Mouse (Mus musculus): ENCODE results near the gene Lrrc25. TPM values are rescaled to one million over a fixed set of nuclear protein-coding genes. Genes with fewer than 3 reads are reported as not detected.

Gene Lrrc25
- polyA plus RNA-seq, 1 experiment from 2014 or later, result 0.20 TPM

Other genes starting within 250 kb of the Lrrc25 start
- gene Comp, start 242.6 kb upstream of the Lrrc25 start, polyA plus RNA-seq (2014; fragmentation: Nextera tagmentation; extraction: Ambion mirVana), result 0.20 and 0.41 TPM in 2 replicates
- 48.2 and 55.9 TPM in 2 replicates for gene Crtc1, start 176.6 kb upstream of the Lrrc25 start, polyA plus RNA-seq (2014; fragmentation: Nextera tagmentation; extraction: Ambion mirVana)
- 29.4 and 30.1 TPM in 2 replicates for gene Klhl26, start 139.2 kb upstream of the Lrrc25 start, polyA plus RNA-seq (2014; fragmentation: Nextera tagmentation; extraction: Ambion mirVana)
- 144 and 200 TPM in 2 replicates for gene Tmem59l, start 128.8 kb upstream of the Lrrc25 start, polyA plus RNA-seq (2014; fragmentation: Nextera tagmentation; extraction: Ambion mirVana)
- gene Crlf1, start 123.0 kb upstream of the Lrrc25 start, polyA plus RNA-seq (2014; fragmentation: Nextera tagmentation; extraction: Ambion mirVana), result 5.3 and 10.0 TPM in 2 replicates
- gene Rex1bd, start 109.4 kb upstream of the Lrrc25 start, polyA plus RNA-seq (2014; fragmentation: Nextera tagmentation; extraction: Ambion mirVana), result 152 and 172 TPM in 2 replicates
- gene Uba52, start 105.4 kb upstream of the Lrrc25 start, polyA plus RNA-seq (2014; fragmentation: Nextera tagmentation; extraction: Ambion mirVana), result 734 and 750 TPM in 2 replicates
- 303 and 336 TPM in 2 replicates for gene Fkbp8, start 88.4 kb upstream of the Lrrc25 start, polyA plus RNA-seq (2014; fragmentation: Nextera tagmentation; extraction: Ambion mirVana)
- gene Kxd1, start 88.2 kb upstream of the Lrrc25 start, polyA plus RNA-seq (2014; fragmentation: Nextera tagmentation; extraction: Ambion mirVana), result 50.2 and 51.9 TPM in 2 replicates
- 16.7 and 17.8 TPM in 2 replicates for gene Ell, start 76.7 kb upstream of the Lrrc25 start, polyA plus RNA-seq (2014; fragmentation: Nextera tagmentation; extraction: Ambion mirVana)
- gene Isyna1, start 21.8 kb upstream of the Lrrc25 start, polyA plus RNA-seq (2014; fragmentation: Nextera tagmentation; extraction: Ambion mirVana), result 65.5 and 73.3 TPM in 2 replicates
- 163 and 240 TPM in 2 replicates for gene Ssbp4, start 7.3 kb upstream of the Lrrc25 start, polyA plus RNA-seq (2014; fragmentation: Nextera tagmentation; extraction: Ambion mirVana)
- 0.54 TPM in 1 of 2 replicates, not detected in the other for gene Gdf15, start 16.3 kb downstream of the Lrrc25 start, polyA plus RNA-seq (2014; fragmentation: Nextera tagmentation; extraction: Ambion mirVana)
- gene Pgpep1, start 44.2 kb downstream of the Lrrc25 start, polyA plus RNA-seq (2014; fragmentation: Nextera tagmentation; extraction: Ambion mirVana), result 74.5 and 85.2 TPM in 2 replicates
- 193 and 194 TPM in 2 replicates for gene Lsm4, start 57.1 kb downstream of the Lrrc25 start, polyA plus RNA-seq (2014; fragmentation: Nextera tagmentation; extraction: Ambion mirVana)
- gene Jund, start 82.8 kb downstream of the Lrrc25 start, polyA plus RNA-seq (2014; fragmentation: Nextera tagmentation; extraction: Ambion mirVana), result 115 and 119 TPM in 2 replicates
- gene Iqcn, start 87.3 kb downstream of the Lrrc25 start, polyA plus RNA-seq (2014; fragmentation: Nextera tagmentation; extraction: Ambion mirVana), result 0.13 TPM in 1 of 2 replicates, not detected in the other
- not detected in 2 replicates for gene Gm3336, start 102.4 kb downstream of the Lrrc25 start, polyA plus RNA-seq (2014; fragmentation: Nextera tagmentation; extraction: Ambion mirVana)
- 0.10 and 0.27 TPM in 2 replicates for gene Pde4c, start 107.6 kb downstream of the Lrrc25 start, polyA plus RNA-seq (2014; fragmentation: Nextera tagmentation; extraction: Ambion mirVana)
- 570 and 690 TPM in 2 replicates for gene Rab3a, start 138.5 kb downstream of the Lrrc25 start, polyA plus RNA-seq (2014; fragmentation: Nextera tagmentation; extraction: Ambion mirVana)
- gene Mpv17l2, start 144.8 kb downstream of the Lrrc25 start, polyA plus RNA-seq (2014; fragmentation: Nextera tagmentation; extraction: Ambion mirVana), result 36.5 and 41.2 TPM in 2 replicates
- 72.2 and 75.6 TPM in 2 replicates for gene Pik3r2, start 160.6 kb downstream of the Lrrc25 start, polyA plus RNA-seq (2014; fragmentation: Nextera tagmentation; extraction: Ambion mirVana)
- 20.2 and 23.4 TPM in 2 replicates for gene Mast3, start 188.9 kb downstream of the Lrrc25 start, polyA plus RNA-seq (2014; fragmentation: Nextera tagmentation; extraction: Ambion mirVana)
- not detected in 2 replicates for gene Il12rb1, start 192.3 kb downstream of the Lrrc25 start, polyA plus RNA-seq (2014; fragmentation: Nextera tagmentation; extraction: Ambion mirVana)
- gene Arrdc2, start 223.6 kb downstream of the Lrrc25 start, polyA plus RNA-seq (2014; fragmentation: Nextera tagmentation; extraction: Ambion mirVana), result 8.9 and 9.3 TPM in 2 replicates
- 12.6 and 13.0 TPM in 2 replicates for gene Kcnn1, start 247.1 kb downstream of the Lrrc25 start, polyA plus RNA-seq (2014; fragmentation: Nextera tagmentation; extraction: Ambion mirVana)

All from neural tube, embryonic 14.5 days (tissue).